Mouse (Mus musculus) neural tube, embryonic 12.5 days (tissue): Measurements from ENCODE around the gene Clcn5. TPM values are rescaled to one million over a fixed set of nuclear protein-coding genes. Genes with fewer than 3 reads are reported as not detected.

Experiments
- ATAC-seq: fragments of 200-750 bp; cut with Nextera tagmentation; 2 replicates; pipeline ENCODE4 v1.8.0; 2017; ENCODE audit warnings: low read depth, mild to moderate bottlenecking, moderate TSS enrichment, moderate library complexity; ENCODE audit not compliant: low FRiP score
- H3K27ac ChIP-seq: fragments of 300-500 bp; sonication (generic); 2 replicates; pipeline ENCODE4 v1.5.1; 2016
- H3K27me3 ChIP-seq: fragments of 300-500 bp; sonication (generic); replicated peaks from 2 replicates; pipeline ENCODE4 v1.6.1; 2016; ENCODE audit warnings: mild to moderate bottlenecking
- H3K36me3 ChIP-seq: fragments of 300-500 bp; sonication (generic); 2 replicates; pipeline ENCODE4 v1.6.1; 2016; ENCODE audit warnings: mild to moderate bottlenecking
- H3K4me1 ChIP-seq: fragments of 300-500 bp; sonication (generic); 2 replicates; pipeline ENCODE4 v1.6.1; 2016
- H3K4me2 ChIP-seq: fragments of 300-500 bp; sonication (generic); replicated peaks from 2 replicates; pipeline ENCODE4 v1.6.1; 2016; ENCODE audit warnings: mild to moderate bottlenecking
- H3K4me3 ChIP-seq: fragments of 300-500 bp; sonication (generic); 2 replicates; pipeline ENCODE4 v1.5.1; 2016
- H3K9ac ChIP-seq: fragments of 300-500 bp; sonication (generic); 2 replicates; pipeline ENCODE4 v1.6.1; 2016; ENCODE audit warnings: mild to moderate bottlenecking
- H3K9me3 ChIP-seq: fragments of 300-500 bp; sonication (generic); 2 replicates; pipeline ENCODE4 v1.6.1; 2016; ENCODE audit warnings: mild to moderate bottlenecking
- whole genome bisulfite sequencing: fragments of 180-500 bp; shearing (Covaris S2); methylation state at CpG from one replicate; pipeline ENCODE4 v1.1.7; 2016; 5-methylcytosine and 5-hydroxymethylcytosine counted together
- polyA plus RNA-seq: library from polyadenylated mRNA; unstranded; fragments of >200 nt; fragmentation: Nextera tagmentation; extraction: Ambion mirVana; gene quantifications from 2 replicates; pipeline ENCODE4 v1.2.1, GENCODE M21; 2016

Clcn5 gene
- polyA plus RNA-seq, 1 experiment from 2014 or later = 14.3 TPM

DNA sequence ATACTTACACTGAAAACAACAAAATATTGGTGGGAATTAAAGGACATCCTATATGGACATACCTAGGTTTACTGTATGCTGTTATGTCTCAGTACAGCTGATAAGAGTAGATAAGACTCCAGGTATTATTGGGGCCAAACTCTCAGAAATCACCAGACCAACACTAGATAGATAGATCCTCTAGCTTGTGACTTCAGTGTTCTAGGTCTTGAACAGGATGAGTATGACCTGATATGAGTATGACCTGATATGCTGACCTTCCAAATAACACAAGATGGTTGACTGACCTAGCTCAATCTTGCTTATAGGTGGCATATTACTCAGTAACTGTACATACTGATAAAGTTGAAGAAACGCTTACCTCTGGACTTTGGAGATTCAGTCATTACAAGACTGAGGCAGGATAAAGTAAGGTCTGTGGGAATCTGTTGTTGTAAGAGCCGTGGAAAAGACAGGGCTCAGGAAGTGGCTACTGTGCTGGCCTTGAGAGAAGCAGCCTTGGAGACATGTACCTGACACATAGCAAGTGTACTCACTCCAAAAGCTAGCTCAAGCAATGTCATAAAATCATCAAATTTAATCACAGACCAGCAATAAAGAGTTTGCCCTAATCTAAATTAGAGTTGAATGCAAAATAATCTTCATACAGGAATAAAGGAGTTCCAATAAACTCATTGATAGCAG, 32.0 kb downstream of the Clcn5 start:
- H3K27ac ChIP-seq = no peak overlapping the region
- H3K9ac ChIP-seq = no peak overlapping the region
- 89% methylated on average over 2 of the region's 2 CpGs for whole genome bisulfite sequencing
- no peak overlapping the region for H3K4me3 ChIP-seq
- no peaks in the 10 kb centered on the region for H3K4me1 ChIP-seq
- ATAC-seq = no peak
- no peak overlapping the region for H3K4me2 ChIP-seq
- no peaks in the 10 kb centered on the region for H3K27me3 ChIP-seq
- no peaks in the 10 kb centered on the region for H3K9me3 ChIP-seq
- H3K36me3 ChIP-seq = no peaks in the 10 kb centered on the region

DNA sequence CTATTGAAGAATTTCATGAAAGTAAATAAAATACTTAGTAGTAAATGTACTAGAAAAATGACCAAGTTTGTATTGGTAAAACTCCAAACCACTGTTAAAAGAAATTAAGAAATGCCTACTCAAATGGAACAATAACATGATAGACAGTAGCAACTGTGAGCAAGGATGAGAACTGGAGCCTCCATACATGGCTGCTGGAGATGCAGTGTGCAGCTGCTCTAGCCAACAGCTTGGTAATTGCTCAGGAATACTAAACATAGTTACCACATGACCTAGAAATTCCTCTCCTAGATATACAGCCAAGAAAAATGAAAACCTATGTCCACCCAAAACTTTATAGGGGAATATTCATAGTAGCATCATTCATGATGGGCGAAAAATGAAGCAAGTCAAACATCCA, 36.5 kb downstream of the Clcn5 start:
- Histone ChIP-seq H3K9ac (no peak overlapping the region), H3K4me1 (no peaks in the 10 kb centered on the region), H3K27ac (no peak overlapping the region), H3K9me3 (no peaks in the 10 kb centered on the region), H3K4me2 (no peak overlapping the region), H3K27me3 (no peaks in the 10 kb centered on the region), H3K36me3 (no peaks in the 10 kb centered on the region), H3K4me3 (no peak overlapping the region)
- 83% methylated on average over 1 of the region's 1 CpGs for WGBS
- no peak for ATAC-seq

DNA sequence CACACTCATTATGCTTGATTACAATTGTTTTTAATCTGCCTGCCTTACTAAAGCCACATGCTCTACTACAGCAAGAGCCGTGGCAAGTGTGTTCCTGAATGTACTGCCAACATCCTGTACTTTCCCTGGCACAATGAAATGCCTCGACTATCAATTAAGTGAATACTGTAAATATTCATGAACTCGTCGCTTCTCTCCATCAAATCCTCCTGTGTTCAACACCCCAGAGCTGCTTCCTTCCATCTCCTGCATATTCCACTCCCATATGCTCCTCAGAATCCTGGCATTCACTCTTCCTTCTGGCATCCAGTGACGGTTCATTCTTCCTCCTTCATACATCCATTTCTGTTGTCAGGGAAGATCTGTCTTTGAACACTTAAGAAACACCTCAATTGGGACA, 39.4 kb downstream of the Clcn5 start:
- H3K4me3 ChIP-seq = no peak overlapping the region
- no peak for ATAC-seq
- no peaks in the 10 kb centered on the region for H3K9me3 ChIP-seq
- no peak overlapping the region for H3K4me2 ChIP-seq
- H3K27me3 ChIP-seq = no peaks in the 10 kb centered on the region
- no peak overlapping the region for H3K27ac ChIP-seq
- no peaks in the 10 kb centered on the region for H3K4me1 ChIP-seq
- no peaks in the 10 kb centered on the region for H3K36me3 ChIP-seq
- H3K9ac ChIP-seq = no peak overlapping the region
- 78% methylated on average over 5 of the region's 5 CpGs for WGBS

DNA sequence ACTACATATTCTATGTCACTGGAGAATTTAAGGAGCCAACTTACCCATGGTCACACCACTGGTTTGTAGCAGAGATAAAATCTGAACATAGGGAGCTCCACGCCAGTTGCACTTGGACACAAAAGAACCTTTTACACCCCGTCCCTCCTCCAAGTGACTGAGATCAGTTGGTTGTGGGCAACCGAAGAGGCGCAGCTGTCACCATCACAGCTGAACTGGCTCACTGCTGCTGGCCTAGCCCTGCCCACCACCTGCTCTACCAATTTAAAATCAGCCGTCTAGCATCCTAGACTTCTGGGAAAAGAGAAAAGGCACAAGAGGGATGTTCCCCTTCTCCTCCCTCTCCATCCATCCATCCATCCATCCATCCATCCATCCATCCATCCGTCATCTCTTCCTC, 42.6 kb downstream of the Clcn5 start:
- H3K36me3 ChIP-seq = no peaks in the 10 kb centered on the region
- no peak overlapping the region for H3K4me2 ChIP-seq
- no peak overlapping the region for H3K4me3 ChIP-seq
- H3K4me1 ChIP-seq = no peaks in the 10 kb centered on the region
- no peak overlapping the region for H3K9ac ChIP-seq
- H3K9me3 ChIP-seq = no peaks in the 10 kb centered on the region
- 63% methylated on average over 6 of the region's 6 CpGs for WGBS
- no peak overlapping the region for H3K27ac ChIP-seq
- no peak for ATAC-seq
- H3K27me3 ChIP-seq = no peaks in the 10 kb centered on the region

DNA sequence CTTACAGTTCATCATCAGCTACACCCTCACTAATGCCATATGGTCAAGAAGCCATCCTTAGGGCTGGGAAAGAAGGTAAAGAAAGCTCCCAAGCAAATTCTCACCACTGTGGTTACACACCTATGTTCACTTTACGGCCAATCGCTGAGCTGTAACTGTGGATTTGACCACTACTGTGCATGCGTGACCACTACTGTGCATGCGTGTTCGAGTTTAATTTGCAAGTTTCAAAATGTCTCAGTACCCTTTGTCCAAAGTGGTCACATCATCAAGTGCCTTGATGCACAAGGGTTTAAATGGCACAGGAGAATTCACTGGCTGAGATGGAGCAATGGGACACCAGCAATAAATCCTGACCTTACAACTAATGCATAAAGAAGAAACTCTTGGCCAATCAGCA, 58.0 kb downstream of the Clcn5 start:
- Histone ChIP-seq H3K27me3 (no peaks in the 10 kb centered on the region), H3K4me2 (no peak overlapping the region), H3K9ac (no peak overlapping the region), H3K27ac (no peak overlapping the region), H3K4me3 (no peak overlapping the region), H3K4me1 (no peaks in the 10 kb centered on the region), H3K36me3 (no peaks in the 10 kb centered on the region), H3K9me3 (no peaks in the 10 kb centered on the region)
- ATAC-seq = no peak
- WGBS = 91% methylated on average over 5 of the region's 5 CpGs

DNA sequence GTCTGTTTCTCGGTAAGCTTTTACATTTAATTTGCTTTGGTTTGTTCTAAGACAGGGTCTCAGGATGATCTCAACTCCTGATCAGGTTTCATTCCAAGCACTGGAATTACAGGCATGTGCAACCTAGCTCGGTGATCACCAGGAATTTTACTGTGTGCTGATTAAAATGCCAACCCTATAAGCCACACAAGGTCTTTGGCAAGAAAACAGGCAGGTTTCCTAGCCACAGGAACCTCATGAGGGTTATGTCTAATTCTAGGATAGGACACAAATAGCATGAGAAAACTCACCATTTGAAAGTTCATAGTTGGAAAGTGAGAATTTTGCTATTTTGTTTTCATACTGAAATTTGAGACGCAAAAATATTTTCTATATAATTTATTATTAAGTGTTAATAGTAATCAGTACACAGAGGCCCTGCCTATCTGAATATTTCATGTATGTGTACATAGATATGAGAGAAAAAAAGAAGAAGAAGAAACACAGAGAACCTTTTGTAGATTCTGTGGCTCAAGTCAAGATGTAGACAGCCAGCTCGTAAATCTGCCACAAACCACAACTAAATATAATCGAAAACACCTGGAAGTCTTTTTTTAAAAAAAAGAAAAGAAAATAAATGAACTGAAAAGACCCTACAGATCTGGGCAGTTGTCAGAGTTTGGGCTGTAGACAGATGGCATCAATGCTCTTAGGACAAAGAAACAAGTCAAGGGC, 58.6 kb downstream of the Clcn5 start:
- H3K9ac ChIP-seq = no peak overlapping the region
- no peaks in the 10 kb centered on the region for H3K9me3 ChIP-seq
- WGBS = 80% methylated on average over 5 of the region's 5 CpGs
- no peak overlapping the region for H3K27ac ChIP-seq
- H3K27me3 ChIP-seq = no peaks in the 10 kb centered on the region
- H3K4me1 ChIP-seq = no peaks in the 10 kb centered on the region
- no peak overlapping the region for H3K4me2 ChIP-seq
- H3K36me3 ChIP-seq = no peaks in the 10 kb centered on the region
- H3K4me3 ChIP-seq = no peak overlapping the region
- no peak for ATAC-seq

DNA sequence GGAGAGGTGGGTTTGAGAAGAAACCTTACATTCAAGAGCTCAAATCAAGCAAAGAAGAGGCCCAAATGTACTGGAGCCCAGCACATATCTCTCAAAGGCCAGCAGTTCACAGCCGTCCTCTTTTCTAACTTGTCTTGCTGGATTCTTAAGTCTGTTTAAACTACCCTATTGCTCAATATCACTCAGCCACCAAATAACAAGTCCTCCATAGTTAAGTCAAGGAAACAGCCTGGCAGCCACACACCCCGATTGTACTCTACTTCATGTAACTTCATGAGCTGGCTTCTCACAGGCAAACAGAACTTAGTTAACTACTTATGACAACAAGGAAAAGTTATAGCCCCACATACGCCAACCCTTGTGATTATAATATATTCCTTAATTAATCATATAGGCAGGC, 59.4 kb downstream of the Clcn5 start:
- Histone ChIP-seq H3K27me3 (no peaks in the 10 kb centered on the region), H3K4me3 (no peak overlapping the region)

DNA sequence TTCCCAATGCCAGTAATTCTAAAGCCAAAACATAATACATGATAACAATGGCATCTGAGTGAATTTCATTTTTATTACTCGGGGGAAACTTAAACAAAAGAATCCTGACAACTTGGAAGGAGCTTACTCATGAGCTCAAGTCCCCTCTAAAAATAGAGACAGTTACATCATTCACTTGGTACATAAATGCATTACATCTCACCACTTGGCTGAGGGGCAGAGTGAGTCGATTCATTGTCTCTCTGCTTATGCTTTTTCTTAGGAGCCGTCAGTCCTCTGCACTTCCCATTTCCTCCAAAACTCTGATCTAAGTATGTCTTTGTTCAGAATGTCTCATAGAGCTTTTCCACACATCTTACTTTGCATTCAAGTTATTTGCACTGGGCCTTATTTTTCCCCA, 63.1 kb downstream of the Clcn5 start:
- no peaks in the 10 kb centered on the region for H3K4me1 ChIP-seq
- no peaks in the 10 kb centered on the region for H3K27me3 ChIP-seq
- no peak overlapping the region for H3K4me2 ChIP-seq
- H3K27ac ChIP-seq = no peak overlapping the region
- WGBS = 75% methylated on average over 3 of the region's 3 CpGs
- H3K9ac ChIP-seq = no peak overlapping the region
- no peaks in the 10 kb centered on the region for H3K36me3 ChIP-seq
- no peak for ATAC-seq
- no peak overlapping the region for H3K4me3 ChIP-seq
- no peaks in the 10 kb centered on the region for H3K9me3 ChIP-seq

More for the DNA sequence above, 59.4 kb downstream of the Clcn5 start:
- no peak for ATAC-seq
- H3K4me1 ChIP-seq = no peaks in the 10 kb centered on the region
- H3K27ac ChIP-seq = no peak overlapping the region
- H3K4me2 ChIP-seq = no peak overlapping the region
- no peaks in the 10 kb centered on the region for H3K9me3 ChIP-seq
- H3K9ac ChIP-seq = no peak overlapping the region
- H3K36me3 ChIP-seq = no peaks in the 10 kb centered on the region
- 94% methylated on average over 3 of the region's 3 CpGs for WGBS

DNA sequence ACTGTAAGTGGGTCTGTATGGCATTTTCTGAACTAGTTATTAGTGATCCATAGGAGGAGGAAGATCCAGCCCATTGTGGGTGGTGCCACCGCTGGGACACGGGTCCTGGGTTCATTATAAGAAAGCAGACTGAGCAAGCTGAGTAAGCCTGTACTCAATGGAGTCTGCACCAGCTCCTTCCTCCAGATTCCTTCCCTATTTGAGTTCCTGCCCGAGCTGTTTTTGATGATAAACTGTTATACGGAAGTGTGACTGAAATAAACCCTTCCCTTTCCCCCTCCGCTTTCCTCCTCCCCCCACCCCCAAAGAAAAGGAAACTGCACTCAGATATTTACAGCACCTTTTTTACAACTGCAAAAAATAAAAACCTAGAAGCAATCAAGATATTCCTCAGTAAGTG, 115.1 kb downstream of the Clcn5 start:
- WGBS = 82% methylated on average over 5 of the region's 5 CpGs
- H3K27ac ChIP-seq = no peak overlapping the region
- no peak overlapping the region for H3K4me3 ChIP-seq
- no peaks in the 10 kb centered on the region for H3K27me3 ChIP-seq
- H3K9me3 ChIP-seq = no peaks in the 10 kb centered on the region
- no peaks in the 10 kb centered on the region for H3K36me3 ChIP-seq
- H3K4me1 ChIP-seq = no peaks in the 10 kb centered on the region
- no peak overlapping the region for H3K4me2 ChIP-seq
- H3K9ac ChIP-seq = no peak overlapping the region
- no peak for ATAC-seq

DNA sequence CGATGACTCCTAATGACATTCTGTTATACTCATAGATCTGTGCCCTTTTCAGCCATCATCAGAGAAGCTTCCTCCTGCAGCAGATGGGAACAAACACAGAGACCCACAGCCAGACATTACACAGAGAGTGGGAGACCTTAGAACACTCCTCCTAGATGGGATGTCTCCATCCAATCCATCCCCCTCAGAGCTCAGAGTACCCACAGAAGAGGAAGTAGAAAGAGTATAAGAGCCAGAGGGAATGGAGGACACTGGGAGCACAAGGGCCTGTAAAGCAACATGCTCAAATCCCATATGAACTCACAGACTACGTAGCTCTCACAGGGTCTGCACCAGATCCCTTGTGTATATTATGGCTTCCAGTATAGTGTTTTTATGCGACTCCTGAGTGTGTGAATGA, 115.6 kb downstream of the Clcn5 start:
- 87% methylated on average over 3 of the region's 3 CpGs for WGBS
- Histone ChIP-seq H3K4me1 (no peaks in the 10 kb centered on the region), H3K9ac (no peak overlapping the region), H3K4me3 (no peak overlapping the region), H3K36me3 (no peaks in the 10 kb centered on the region), H3K27ac (no peak overlapping the region), H3K4me2 (no peak overlapping the region), H3K9me3 (no peaks in the 10 kb centered on the region), H3K27me3 (no peaks in the 10 kb centered on the region)
- no peak for ATAC-seq

DNA sequence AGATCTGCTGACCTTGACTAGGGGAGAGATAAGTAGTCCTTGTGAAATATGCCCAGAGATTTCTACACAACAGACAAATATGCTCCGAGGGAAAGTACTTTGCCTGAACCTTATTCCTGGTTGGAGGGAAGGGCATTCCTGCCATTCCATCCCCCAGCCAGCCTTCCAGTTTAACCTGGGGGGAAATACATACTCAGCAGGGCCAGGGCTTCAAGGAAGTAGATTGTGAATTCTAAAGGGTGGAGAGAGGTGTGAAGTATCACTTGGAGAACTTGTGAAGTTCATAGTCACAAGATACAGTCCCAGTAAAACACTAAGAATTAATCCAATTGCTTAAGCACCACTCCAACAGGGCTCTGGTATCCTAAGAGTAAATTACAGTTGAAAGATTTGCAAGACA, 121.3 kb downstream of the Clcn5 start:
- WGBS = 72% methylated on average over 1 of the region's 1 CpGs
- no peak overlapping the region for H3K4me2 ChIP-seq

DNA sequence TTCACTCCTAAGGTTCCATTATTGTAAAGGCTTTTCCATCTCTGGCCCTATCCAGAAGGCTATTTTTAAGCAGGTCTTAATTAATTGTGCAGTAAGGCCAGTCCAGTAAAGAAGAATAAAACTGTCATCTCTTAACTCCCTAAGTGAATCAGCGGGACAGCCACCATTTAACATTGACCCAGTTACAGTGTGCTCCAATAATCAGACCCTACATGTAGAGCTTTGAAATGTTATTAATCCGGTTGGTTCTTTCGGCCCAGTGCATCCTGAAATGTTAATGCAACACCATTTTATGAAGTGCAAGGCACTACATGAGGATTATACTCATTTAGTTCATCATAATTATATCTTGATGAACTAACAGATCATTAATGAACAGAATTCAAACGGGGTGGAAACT, 128.3 kb downstream of the Clcn5 start:
- no peaks in the 10 kb centered on the region for H3K9me3 ChIP-seq
- H3K4me1 ChIP-seq = no peaks in the 10 kb centered on the region
- no peak overlapping the region for H3K4me2 ChIP-seq
- ATAC-seq = no peak
- no peak overlapping the region for H3K27ac ChIP-seq
- H3K4me3 ChIP-seq = no peak overlapping the region
- H3K36me3 ChIP-seq = no peaks in the 10 kb centered on the region
- H3K27me3 ChIP-seq = no peaks in the 10 kb centered on the region
- 92% methylated on average over 4 of the region's 4 CpGs for WGBS
- H3K9ac ChIP-seq = no peak overlapping the region

More for the DNA sequence above, 121.3 kb downstream of the Clcn5 start:
- Histone ChIP-seq H3K36me3 (no peaks in the 10 kb centered on the region), H3K9ac (no peak overlapping the region), H3K4me1 (no peaks in the 10 kb centered on the region), H3K4me3 (no peak overlapping the region), H3K27me3 (no peaks in the 10 kb centered on the region), H3K9me3 (no peaks in the 10 kb centered on the region), H3K27ac (no peak overlapping the region)
- no peak for ATAC-seq

DNA sequence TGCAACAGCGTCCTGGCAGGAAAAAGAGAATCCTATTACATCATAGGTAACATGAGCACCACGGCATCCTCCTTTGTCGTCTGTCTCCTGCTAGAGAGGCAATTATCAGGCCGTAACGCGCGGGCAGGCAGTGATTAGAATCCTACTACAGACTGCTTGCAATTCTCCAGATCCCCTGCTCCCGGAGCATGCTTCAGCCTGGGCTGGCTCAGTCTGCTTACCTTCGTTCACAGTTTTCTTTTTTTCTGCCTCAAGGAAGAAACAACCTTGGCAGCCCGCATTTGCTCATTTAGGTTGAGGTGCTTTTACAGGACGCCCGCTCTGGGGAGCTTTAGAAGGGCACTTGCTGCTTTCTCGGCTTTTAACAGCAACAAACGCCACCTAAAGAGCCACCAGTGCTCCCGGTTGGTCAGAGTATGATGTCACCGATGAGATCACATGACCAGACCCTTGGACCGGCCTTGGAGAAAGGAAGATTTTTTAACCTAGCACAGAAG, 130.8 kb downstream of the Clcn5 start:
- peak overlapping the region; percentile 53 for H3K9ac ChIP-seq
- H3K4me1 ChIP-seq = no peaks in the 10 kb centered on the region
- H3K27me3 ChIP-seq = no peaks in the 10 kb centered on the region
- 14% methylated on average over 17 of the region's 17 CpGs for WGBS
- peaks cover 1% of the 10 kb centered on the region; the same call in 1 of the 2 replicates for H3K36me3 ChIP-seq
- H3K9me3 ChIP-seq = no peaks in the 10 kb centered on the region
- peak; percentile 95 for ATAC-seq
- peak overlapping the region; percentile 64; the same call in 1 of the 2 replicates for H3K27ac ChIP-seq
- peak overlapping the region; percentile 56 for H3K4me2 ChIP-seq
- H3K4me3 ChIP-seq = peak overlapping the region; percentile 36
